Mouse (Mus musculus) embryonic stem cell, embryonic (primary cell): ENCODE data around the gene Gm21870.
"Not testable (repeated sequence)": the region's sequence is repeated elsewhere in the genome, so short reads cannot be mapped to it uniquely, and the experiment has no call there.

ENCODE experiments used
- CTCF ChIA-PET, 4 experiments: fragments of 300-600 bp in 2 of 4; fragments of 350-600 bp in 2 of 4; sonication (Branson Sonifier 250); formaldehyde crosslinking; loops; one replicate each; lab custom pipeline; 2022; ENCODE audit warnings: inconsistent platforms in 2 of 4; lab: Charles Lee
- POLR2A ChIA-PET, 4 experiments: fragments of 300-600 bp in 2 of 4; fragments of 350-600 bp in 2 of 4; sonication (Branson Sonifier 250); formaldehyde crosslinking; loops; one replicate each; lab custom pipeline; 2022; ENCODE audit warnings: antibody characterized with exemption in 4 of 4, inconsistent platforms in 1 of 4; lab: Charles Lee

Gm21870 gene

GRCm38 (mm10) chrX:33986716-33987115 lies at the start of gene Gm21870:
Gene Gm21870, minus strand, starts transcription at chrX:33986816.
- CTCF ChIA-PET, POLR2A ChIA-PET: not testable (repeated sequence)

GRCm38 (mm10) chrX:33956440-33956839 lies 30.2 kb downstream of the Gm21870 start, which contains the start of gene Btbd35f6:
Gene Btbd35f6, minus strand, starts transcription at chrX:33956540.
- CTCF ChIA-PET, POLR2A ChIA-PET: not testable (repeated sequence)
